Mouse (Mus musculus) spleen, adult 2 months (tissue): ENCODE measurements around the gene Impdh2.

ENCODE experiments used
- CTCF ChIP-seq: fragments of 200-500 bp; IDR thresholded peaks from 2 replicates; pipeline ENCODE4 v1.5.1; 2011; ENCODE audit warnings: mild to moderate bottlenecking, inconsistent platforms; ENCODE audit not compliant: insufficient read depth, insufficient read length, insufficient replicate concordance; ENCODE audit errors: extremely low read depth
- POLR2A ChIP-seq: fragments of 200-500 bp; IDR thresholded peaks from 2 replicates; pipeline ENCODE4 v1.6.1; 2011; ENCODE audit warnings: low read depth, low read length, inconsistent platforms

DNA sequence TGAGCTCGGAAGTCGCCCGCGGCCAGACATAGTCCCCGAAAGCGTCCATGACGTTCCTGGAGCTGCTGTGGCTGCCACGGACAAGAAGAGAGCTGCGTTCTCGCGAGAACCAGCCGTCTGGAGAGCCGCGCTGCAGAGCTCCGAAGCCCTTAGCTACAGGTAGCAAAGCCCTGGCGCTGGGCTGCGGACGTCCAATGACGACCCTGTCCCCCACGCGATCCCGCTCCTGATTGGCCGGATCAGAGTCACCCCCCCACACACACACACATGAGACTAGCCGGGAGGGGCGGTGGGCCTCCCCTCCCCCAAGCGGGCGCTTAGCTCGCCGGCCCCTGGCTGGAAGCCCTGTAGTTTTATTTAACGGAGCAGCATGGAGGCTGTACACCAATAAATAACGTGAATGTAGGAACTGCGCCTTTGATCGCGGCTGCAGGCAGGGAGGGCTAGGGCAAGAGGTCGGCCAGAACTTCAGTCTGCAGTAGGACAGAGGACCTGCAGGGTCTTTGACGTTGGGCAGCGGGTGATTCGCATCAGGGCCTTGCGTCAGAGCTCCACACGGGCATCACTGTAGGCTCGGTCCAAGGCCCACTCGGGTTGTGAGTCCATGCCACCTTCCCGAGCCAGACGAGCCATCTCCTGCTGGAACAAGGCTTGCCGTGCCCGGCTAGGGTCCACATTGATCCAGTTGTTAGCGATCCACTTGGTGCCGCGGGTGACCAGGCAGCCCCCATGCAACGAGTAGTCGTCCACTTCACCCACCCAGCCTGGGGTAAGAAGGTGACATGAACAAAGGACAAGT lies 18.7 kb downstream of the Impdh2 start, which contains the start of gene Wdr6:
- TF ChIP-seq CTCF (no peak), POLR2A (peak; percentile 48; the same call in 1 of the 2 replicates)
